Mouse (Mus musculus): ENCODE measurements around the gene Mical3. TPM values are rescaled to one million over a fixed set of nuclear protein-coding genes. Genes with fewer than 3 reads are reported as not detected.

Mical3 gene
- total RNA-seq, 2 experiments from 2014 or later: 26.4 to 89.3 TPM

- no peak for ATAC-seq (replicated peaks; ENCODE audit: low FRiP score, low TSS enrichment, poor library complexity, severe bottlenecking)
Observed at GRCm38 (mm10) chr6:121064356-121065015, 66.3 kb downstream of the Mical3 start.

GRCm38 (mm10) chr6:121063771-121064170 is 67.0 kb downstream of the Mical3 start:
- ATAC-seq (replicated peaks; ENCODE audit: low FRiP score, low TSS enrichment, poor library complexity, severe bottlenecking): no peak

- ATAC-seq (replicated peaks; ENCODE audit: low FRiP score, low TSS enrichment, poor library complexity, severe bottlenecking): no peak
Observed at GRCm38 (mm10) chr6:121062891-121063408, 67.8 kb downstream of the Mical3 start.

GRCm38 (mm10) chr6:121058039-121058438 is 72.8 kb downstream of the Mical3 start:
- ATAC-seq (replicated peaks; ENCODE audit: low FRiP score, low TSS enrichment, poor library complexity, severe bottlenecking): peak; percentile 55; the same call in 1 of the 2 replicates

GRCm38 (mm10) chr6:121057181-121057956 is 73.4 kb downstream of the Mical3 start:
- ATAC-seq (replicated peaks; ENCODE audit: low FRiP score, low TSS enrichment, poor library complexity, severe bottlenecking): no peak

- ATAC-seq (replicated peaks; ENCODE audit: low FRiP score, low TSS enrichment, poor library complexity, severe bottlenecking): peak; percentile 36
Observed at GRCm38 (mm10) chr6:121055496-121055895, 75.3 kb downstream of the Mical3 start.

- no peak for ATAC-seq (replicated peaks; ENCODE audit: low FRiP score, low TSS enrichment, poor library complexity, severe bottlenecking)
Observed at GRCm38 (mm10) chr6:121054908-121055307, 75.9 kb downstream of the Mical3 start.

- ATAC-seq (replicated peaks; ENCODE audit: low FRiP score, low TSS enrichment, poor library complexity, severe bottlenecking): no peak
Observed at GRCm38 (mm10) chr6:121054340-121054739, 76.5 kb downstream of the Mical3 start.

- no peak for ATAC-seq (replicated peaks; ENCODE audit: low FRiP score, low TSS enrichment, poor library complexity, severe bottlenecking)
Observed at GRCm38 (mm10) chr6:121053585-121054112, 77.2 kb downstream of the Mical3 start.

GRCm38 (mm10) chr6:121051972-121052629 is 78.7 kb downstream of the Mical3 start:
- peak; percentile 79 for ATAC-seq (replicated peaks; ENCODE audit: low FRiP score, low TSS enrichment, poor library complexity, severe bottlenecking)

GRCm38 (mm10) chr6:121051411-121051810 is 79.4 kb downstream of the Mical3 start:
- ATAC-seq (replicated peaks; ENCODE audit: low FRiP score, low TSS enrichment, poor library complexity, severe bottlenecking): no peak

GRCm38 (mm10) chr6:121048696-121049095 is 82.1 kb downstream of the Mical3 start:
- no peak for ATAC-seq (replicated peaks; ENCODE audit: low FRiP score, low TSS enrichment, poor library complexity, severe bottlenecking)

GRCm38 (mm10) chr6:121045345-121046080 is 85.3 kb downstream of the Mical3 start:
- 0 out of 2 replicates have a peak, but pooled peaks have one; percentile 6 for ATAC-seq (replicated peaks; ENCODE audit: low FRiP score, low TSS enrichment, poor library complexity, severe bottlenecking)

GRCm38 (mm10) chr6:121043434-121044189 is 87.2 kb downstream of the Mical3 start:
- no peak for ATAC-seq (replicated peaks; ENCODE audit: low FRiP score, low TSS enrichment, poor library complexity, severe bottlenecking)

- 0 out of 2 replicates have a peak, but pooled peaks have one; percentile 31 for ATAC-seq (replicated peaks; ENCODE audit: low FRiP score, low TSS enrichment, poor library complexity, severe bottlenecking)
Observed at GRCm38 (mm10) chr6:121039719-121040118, 91.1 kb downstream of the Mical3 start.

GRCm38 (mm10) chr6:121039286-121039685 is 91.5 kb downstream of the Mical3 start:
- ATAC-seq (replicated peaks; ENCODE audit: low FRiP score, low TSS enrichment, poor library complexity, severe bottlenecking): no peak

- no peak for ATAC-seq (replicated peaks; ENCODE audit: low FRiP score, low TSS enrichment, poor library complexity, severe bottlenecking)
Observed at GRCm38 (mm10) chr6:121037086-121037485, 93.7 kb downstream of the Mical3 start.

GRCm38 (mm10) chr6:121035929-121036328 is 94.9 kb downstream of the Mical3 start:
- no peak for ATAC-seq (replicated peaks; ENCODE audit: low FRiP score, low TSS enrichment, poor library complexity, severe bottlenecking)
